Mouse (Mus musculus) urinary bladder, postnatal 14 days (tissue): ENCODE measurements around the gene Foxa1.

ENCODE experiments used
- DNase-seq: peaks from one replicate; pipeline ENCODE4 v3.0.0; 2021; ENCODE audit warnings: low spot score

Foxa1 gene

DNA sequence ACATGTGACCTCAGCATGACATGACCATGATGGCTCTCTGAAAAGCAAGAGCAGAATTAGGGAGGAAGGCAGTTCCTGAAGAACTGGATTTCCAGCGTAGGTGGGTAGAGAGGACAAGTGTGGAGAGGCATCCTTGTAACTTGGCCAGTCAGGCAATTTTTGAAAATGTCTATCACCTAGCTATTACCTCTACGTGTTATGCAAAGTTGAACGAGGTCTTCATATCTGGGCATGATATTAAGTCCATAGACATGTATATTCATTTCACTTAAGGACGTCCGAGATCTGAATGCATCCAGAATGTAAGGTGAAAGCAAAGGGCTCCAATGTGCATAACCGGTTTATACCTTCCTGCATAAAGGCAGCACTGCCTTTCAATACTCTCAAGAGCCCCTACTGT lies 5.6 kb downstream of the Foxa1 start:
- DNase-seq: no peak

DNA sequence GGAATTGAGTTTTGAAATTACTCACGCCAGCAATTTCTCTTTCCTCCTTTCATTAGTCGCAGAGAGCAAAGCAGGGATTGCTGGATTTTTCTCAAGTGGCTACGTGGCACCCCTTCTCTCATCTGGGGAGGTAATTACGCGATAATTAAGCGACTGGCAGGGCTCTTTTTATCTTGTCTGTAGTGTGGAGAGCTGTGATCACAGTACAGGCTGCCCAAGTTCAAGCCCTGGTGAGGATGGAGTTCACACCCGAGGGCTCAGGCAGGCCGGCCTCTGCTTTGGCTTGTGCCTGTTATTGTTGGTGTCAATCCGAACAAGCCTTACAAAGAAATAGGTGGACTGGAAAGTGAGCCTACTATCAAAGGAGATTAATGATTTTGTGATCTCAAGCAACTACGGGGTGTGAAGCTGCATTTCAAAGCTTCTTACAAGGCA lies 7.1 kb downstream of the Foxa1 start:
- no peak for DNase-seq

DNA sequence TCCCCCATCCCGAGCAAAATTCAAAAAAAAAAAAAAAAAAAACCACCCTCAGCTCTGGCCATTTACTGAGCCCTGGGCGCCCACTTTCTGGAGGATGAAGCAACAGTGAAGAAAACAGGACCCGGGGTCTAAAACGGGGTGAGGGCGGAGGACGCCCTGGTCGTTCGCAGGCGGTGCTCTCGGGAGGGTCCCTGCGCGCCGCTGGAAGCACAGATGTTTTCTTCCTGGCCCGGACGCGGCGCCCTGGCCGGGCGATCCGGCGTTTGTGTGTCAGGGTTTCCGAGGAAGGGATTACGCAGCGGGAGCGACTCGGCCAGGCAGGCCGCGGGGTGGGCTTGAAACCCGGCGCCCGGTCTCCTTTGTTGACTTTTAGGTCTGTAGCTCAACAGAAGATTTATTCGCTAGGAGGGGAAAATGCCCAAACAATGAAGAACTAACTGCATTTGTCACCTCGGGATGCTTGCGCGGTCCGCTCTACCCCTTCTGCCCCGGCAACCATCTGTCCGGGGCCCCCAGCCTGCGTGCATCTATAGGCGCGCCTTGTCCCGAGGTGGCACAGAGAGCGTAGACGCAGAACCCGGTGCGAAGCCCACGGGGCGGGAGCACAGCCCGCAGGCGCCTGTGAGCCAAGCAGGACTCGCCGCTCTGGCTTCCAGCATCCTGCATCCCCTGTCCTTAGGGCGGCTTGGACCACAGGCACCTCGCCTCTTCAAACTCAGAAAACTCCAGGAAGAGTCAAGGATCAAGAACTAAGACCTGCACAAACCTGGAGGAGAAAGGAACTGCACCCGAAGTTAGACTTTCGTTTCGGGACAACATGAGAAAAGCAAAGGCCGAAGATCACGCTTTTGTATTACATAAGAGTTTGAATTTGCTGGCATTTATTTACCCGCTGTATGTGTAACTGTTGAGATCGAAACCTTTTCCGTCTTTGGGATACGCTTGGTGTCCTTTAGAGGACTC lies 7.8 kb downstream of the Foxa1 start:
- no peak for DNase-seq

DNA sequence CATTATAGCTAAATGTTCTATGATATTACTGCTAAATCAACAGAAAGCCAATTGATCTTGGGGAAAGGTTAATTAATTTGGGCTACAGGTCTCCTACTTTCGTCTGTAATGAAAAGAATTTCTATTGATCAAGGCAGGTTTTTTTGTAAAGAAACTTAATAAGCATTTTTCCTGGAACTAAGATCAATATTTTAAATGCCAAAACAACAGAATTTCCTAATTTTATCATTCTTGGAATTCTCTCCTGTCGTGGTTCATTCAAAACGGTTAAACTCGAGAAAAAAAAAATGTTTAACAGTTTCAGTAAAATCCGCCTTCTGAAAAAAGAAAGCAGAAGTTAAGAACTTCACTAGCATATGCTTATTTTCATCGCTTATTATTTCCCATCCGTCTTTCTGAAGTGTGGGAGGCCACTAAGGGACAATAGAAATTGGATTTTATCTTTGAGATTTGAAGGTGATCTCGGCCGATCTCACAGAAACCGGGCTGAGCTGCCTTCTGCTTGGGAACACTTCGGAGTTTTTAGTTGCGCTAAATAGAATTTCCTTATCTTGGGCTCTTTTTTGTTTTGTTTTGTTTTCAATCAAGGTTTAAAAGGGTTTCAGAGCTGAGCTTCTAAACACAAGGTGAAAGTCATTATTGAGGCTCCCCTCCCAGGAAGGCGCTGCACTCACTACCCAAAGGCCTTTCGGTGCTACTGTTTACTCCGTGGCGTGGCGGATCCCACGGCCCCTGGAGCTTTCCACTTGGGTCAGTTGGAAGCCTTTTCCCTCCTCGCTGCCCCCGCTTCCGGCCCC lies 8.7 kb downstream of the Foxa1 start:
- DNase-seq: no peak

DNA sequence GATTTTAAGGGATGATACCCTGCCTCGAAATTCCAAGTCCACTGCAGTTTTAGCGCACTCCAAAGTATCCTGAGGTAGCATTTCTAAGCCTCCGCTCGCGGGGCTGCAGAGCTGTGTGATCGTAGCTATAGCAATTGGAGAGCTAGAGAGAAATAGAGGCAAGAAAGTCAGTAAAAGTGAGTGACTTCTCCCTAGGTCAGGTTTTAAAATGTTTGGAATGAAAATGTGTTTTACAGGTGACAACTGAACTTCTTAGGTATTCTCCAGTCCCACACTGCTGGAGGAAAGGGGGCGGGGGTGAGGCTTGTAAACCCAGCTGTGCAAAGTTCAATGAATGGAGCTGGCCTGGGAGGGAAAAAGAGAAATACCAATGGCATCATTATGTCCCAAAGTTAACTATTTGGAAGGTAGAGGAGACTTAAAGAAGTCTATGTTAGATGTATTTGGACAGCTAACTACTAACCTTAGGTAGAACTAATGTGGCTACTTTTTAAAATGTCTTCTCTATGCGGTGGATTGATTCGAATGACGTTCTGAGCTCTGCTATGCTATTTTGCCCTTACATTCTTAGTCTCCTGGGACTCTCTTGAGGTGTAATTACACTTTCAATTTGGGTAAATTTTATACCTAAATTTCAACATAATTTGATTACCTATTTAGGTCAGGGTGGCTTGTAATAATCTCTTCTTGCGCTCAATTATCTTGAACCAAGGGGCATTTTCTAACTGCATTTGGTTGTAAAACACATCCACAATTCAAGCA lies 9.6 kb downstream of the Foxa1 start:
- no peak for DNase-seq

DNA sequence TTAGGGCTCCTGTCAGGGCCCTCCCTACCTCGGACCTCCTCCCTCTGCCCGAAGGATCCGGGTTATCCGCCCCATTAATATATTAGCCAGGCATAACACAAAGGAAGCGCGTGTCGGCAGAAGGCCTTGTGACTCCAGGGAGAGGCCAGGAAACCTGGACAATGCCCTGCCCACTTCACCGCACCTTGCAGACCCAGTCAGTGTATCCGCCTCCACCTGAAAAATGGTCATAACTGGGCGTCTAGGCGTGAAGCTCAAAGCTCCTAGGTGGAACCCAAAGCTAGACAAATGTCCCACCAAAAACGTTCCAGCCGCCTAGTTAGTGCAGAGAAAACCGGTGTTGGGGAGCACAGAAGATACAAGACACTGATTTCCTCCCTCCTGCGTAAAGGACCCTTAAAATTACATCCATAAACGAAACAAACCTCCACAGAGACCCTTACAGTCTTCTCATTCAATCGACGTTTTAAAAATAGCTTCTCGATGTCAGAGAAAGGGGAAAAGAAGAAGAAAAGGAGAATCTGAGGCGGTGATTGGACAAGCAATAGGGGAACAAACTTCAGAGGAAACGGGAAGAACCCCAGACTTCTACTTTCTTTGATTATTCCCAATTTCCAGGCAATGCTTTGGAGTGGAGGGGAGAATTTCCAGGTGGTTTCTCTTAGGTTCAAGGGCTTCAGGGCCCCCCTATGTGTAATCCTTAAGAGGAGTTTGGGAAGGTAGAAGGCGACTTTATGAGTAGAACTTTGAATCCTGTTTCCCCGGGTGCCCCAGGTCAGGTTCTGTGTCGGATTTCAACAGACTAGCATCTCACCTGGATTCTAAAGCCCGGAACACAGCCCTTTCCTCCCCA lies 10.4 kb downstream of the Foxa1 start:
- DNase-seq: peak; percentile 60

DNA sequence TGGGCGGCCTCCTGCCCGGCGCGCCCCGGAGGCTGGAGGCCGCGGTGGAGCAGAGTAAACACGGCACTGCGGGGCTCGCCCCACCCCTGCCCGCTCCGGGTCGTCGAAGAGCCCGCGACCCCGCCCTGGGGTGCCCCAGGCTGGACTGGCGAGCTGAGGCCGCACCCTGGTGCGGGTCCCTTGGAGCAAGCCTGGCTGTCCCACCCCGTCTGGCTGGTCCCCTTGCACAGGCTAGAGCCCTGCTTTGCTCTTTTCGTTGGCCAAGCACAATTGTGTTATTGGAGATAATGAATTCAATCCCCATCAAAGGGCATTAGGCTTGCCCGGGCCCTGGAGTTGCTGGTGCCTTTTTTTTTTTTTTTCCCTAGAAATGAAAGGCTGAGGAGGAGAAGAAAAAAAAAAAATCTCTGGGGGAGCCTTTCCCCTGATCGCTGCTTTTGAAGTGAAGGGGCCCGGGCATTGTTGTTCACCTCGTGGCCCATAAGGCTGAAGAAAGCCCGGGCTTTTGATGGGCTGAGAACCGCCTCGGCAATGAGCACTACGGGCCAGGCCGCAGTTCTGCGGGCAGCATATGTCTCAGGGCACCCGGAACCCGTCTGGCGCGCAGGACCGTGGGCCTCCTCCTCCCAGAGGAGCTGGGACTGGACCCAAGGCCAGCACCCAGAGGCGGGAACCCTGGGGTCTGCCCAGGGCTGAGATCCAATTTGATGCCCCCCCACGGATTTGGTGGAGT lies 11.7 kb downstream of the Foxa1 start:
- DNase-seq: peak; percentile 67

DNA sequence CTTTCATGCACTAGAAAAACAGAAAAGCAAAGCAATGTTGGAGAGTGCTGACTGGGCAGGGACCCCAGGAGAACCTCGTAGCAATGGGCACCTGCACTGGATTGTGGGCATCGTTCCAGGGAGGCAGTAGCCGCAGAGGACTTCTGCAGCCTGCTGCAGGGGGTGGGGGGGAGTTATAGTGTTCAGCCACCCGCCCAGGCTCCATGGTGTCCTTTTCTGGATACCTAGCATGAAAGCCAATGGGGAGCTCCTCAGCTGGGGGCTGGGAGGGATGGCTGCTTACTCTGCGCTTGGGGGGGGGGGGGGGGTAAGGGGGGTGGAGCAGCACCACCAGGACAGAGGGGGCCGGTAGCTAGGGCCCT lies 12.2 kb downstream of the Foxa1 start:
- no peak for DNase-seq

DNA sequence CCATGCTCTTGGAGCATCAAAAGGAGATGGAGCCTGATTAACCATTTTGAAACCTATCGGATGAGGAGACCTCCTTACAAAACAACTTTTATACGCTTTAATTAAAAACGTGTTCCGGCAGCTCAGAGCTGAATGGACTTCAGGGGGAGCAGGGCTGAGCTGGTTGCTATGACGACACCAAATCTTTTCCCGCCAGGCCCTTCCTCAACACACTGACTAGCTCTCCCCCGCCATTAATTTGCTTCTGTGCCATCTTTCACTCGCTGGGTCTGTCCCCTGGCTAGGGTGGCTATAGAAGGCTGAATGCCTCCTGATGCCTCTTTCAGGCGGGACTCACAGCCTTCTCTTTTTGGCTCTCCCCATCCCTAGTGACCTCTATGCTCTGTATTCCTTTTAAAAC lies 16.2 kb downstream of the Foxa1 start:
- DNase-seq: no peak

DNA sequence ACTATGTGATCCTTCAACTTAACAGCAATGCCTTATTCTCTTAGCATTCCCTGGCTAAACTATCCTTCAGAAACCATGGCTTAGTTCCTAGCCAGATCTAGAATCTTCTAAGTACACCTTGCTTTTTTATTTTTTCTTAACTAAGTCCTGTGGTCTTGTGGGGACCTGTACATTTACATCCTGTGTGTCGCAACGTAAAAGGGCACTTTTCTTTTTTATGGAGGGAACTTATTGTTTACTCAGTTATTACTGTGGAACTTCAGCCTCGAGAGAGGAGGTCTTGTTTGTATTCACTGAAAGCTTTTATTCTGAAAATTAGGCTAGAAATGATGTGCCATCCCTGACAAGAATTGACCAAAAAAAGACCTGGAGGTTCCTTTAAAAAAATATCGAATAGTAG lies 18.4 kb downstream of the Foxa1 start:
- no peak for DNase-seq

DNA sequence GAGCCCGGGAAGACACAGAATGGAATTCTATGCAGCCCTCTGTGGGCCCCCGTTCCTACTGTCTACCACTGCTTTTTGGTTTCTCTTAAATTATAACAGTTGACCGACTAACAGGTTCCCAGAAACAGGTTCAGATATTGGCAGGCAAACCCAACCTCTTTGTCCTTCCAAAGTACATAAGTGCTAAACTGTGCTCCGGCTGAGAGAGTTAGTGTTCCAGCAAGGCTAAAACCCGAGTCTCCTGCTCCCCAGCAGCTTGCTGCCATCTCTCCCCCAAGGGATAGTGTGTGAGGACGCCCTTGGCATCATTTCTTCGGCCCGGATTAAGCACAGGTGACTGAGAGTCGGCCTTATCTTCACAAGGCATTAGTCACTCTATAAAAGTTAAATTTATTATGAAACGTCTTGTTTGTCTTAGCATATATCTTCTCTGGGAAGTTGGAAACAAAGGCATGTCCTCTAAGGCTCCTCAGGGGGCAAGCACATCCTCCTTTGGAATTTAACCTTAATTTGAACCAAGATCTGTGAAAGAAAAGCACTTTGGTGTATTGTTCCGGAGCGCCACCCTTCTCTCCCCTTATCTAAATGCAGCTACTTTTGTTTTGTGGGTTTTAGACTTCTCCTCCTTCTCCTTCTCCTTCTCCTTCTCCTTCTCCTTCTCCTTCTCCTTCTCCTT lies 30.9 kb downstream of the Foxa1 start:
- DNase-seq: peak; percentile 60

DNA sequence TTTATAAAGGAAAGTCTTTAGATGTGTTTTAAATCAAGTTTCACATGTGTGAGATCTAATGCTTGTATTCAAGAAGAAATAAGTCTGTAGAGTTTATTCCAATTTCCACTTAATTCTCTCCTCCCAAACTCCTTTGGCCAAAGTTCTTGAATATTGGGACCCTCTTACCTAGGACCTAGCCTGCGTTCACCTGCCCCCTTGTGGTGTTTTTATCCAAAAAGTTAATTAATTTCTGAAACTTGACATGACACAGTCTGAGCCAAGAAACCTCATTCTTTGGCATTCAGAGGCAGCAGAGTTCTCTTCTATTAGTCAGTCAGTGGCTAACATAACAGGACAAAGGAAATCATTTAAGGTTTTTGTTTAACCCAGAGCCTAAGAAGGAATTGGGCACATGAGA lies 32.2 kb downstream of the Foxa1 start:
- DNase-seq: no peak

DNA sequence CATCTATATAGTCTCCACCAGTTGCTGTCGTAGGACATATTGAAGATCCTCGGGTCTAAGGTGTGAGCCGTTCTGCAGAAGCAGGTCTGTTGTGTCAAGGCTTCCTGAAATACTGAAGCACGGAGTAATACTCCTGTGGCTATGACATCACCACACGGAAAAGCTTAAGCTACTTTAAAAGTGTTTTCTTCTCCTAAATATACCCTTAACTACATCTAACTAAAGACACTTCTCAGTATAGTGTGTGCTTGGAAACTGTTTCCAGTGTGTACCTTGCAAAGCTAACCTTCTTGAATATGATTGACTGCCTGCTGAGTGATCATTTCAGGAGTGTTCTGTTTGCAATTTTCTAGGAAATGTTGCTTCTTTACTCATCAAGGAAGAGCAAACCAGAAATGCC lies 35.2 kb downstream of the Foxa1 start:
- DNase-seq: no peak

DNA sequence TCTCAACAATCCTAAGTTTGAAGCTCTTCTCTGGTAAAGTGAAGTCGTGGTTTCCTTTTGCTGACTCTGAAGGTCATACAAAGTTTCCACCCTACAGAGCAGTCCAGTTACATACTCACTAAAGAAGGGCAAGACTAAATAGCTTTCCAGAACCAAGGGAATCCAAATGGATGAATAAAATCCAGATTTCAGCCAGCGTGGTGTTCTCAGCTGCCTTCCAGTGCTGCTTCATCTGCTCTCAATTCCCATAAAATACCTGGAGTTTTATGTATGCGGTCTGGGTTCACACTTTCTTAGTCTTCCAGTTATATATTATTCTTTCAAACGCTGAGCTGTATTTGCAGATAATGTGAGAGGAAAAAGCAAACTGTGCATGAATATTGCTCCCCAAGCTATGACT lies 35.6 kb downstream of the Foxa1 start:
- no peak for DNase-seq

DNA sequence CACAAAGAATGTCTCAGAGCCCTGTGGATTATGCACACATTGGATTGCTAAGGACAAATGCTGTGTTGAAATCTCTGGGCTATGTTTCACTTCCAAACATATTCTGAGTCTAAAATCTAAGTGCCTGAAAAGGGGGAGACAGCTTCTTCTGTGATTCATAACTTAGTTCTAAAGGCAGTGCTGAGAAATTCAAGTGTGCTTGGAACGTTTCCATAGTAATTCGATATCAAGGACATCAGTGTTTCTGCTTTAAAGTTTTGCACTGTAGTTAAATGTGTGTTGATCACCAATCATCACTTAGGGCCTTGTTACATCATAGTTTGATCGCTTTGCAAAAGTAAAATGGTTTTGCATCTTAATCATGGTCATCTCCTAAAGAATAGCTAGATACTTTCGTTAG lies 37.0 kb downstream of the Foxa1 start:
- DNase-seq: no peak

DNA sequence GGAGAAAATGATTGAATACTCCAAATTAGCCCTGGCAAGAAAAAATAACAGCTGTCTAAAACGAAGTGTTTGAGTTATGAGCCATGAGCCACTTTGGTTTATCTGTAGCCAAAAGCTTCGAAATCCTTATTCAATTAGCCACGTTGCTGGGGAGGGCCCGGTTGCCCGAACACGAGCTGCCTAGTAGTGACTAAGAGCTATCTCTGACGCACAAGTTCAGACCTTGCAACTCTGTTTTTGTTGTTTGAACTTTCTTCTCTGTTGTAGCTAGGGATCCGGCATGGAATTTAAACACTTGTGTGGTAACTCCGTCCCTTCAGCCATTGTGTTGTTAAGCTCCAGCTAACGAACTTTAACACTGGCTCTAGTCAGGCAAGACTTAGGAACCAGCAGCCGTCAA lies 37.8 kb downstream of the Foxa1 start:
- peak; percentile 21 for DNase-seq

DNA sequence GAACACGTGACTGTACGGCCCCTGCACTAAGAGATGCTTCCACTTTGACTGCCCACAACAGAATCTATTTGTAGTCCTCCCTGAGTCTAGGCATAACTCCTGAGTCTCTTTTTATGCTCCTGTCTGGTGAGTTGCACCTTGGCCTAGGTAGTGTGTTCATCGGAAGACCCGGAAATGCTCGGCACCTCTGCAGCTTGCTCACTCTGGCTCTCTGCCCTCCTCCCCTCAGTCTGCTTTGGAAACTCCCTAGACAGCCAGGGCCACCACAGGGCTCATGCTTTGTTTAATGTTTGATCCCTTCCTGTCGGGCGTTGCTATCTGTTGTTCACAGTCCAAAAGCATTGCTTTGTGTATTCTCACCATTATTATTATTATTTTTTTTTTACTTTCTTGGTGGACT lies 41.4 kb downstream of the Foxa1 start:
- no peak for DNase-seq

DNA sequence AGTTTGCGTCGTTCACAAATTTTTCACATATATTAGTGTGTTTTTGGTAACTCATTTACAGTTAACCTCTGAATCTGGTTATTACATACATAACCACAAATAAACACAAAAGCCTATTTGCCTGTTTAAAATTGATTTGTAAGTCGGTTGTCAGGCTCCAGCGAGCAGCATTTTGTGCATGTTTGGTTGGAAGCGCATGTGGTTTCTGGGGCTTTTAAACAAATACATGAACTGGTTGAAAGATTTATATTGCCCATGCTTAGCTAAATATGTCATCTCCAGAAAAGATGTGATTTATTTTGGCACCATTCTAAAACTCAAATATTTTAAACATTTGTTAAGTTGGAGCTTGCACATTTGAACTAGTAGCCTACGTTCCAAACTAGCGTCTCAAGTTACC lies 46.5 kb downstream of the Foxa1 start:
- no peak for DNase-seq

DNA sequence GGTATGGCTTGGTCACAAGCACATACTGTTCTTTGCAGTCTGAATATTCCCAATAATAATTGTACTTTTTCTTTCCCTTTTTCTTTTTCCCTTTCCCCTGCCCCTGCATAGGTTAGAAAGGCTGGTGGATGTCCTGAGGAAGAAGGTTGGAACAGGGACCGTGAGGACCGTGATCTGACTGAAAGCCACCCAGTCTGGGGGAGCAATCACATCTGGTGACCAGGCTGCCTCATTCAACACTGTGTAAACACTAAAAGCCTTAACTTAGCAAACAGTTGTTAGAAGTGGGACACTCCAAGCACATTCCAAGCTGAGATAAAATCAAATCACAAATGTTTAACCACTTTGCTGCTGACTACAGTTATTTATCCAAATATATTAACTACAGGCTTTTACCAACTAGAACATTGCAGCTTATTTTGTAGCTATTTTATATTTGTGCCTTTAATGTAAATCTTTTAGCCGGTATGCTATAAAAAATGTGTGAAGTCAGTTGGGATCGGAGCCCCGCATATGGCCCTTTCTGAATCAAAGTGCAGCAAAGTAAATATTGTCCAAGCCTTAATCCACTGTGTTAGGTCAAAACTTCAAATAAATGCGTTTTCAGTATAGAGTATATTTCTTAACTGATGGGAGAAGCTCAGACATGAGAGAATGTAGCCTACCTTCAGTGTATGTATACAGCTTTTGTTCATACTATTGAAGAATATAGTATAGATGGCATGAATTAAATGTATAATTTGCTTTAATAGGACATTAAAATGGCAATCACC lies 50.2 kb downstream of the Foxa1 start:
- no peak for DNase-seq
